In genomic region chr15:100912676-100913266, GRCm38 (mm10) we compare ENCODE assay signal across 20 mouse cellular contexts. TPM values are rescaled to one million over a fixed set of nuclear protein-coding genes. Genes with fewer than 3 reads are reported as not detected.
"Had no signal": no experiment of that assay in that cellular context is flagged by ENCODE, and none has a peak within 500 bp of the region (broad histone marks: within the 10 kb centered on the region; RNA-seq: fewer than 3 reads in every experiment).

No protein-coding gene starts in this region.

- H3K27ac ChIP-seq: layer of hippocampus, adult 2 months; limb, embryonic 12.5 days; liver, embryonic 13.5 days; lung, embryonic 15.5 days; macrophage; midbrain, embryonic 12.5 days; neural tube, embryonic 13.5 days; stomach, embryonic 15.5 days had no signal

- H3K4me3 ChIP-seq: layer of hippocampus, adult 2 months; limb, embryonic 12.5 days; liver, embryonic 13.5 days; lung, embryonic 15.5 days; megakaryocyte, embryonic 14.5 days; midbrain, embryonic 12.5 days; neural tube, embryonic 13.5 days; stomach, embryonic 15.5 days had no signal

- DNase-seq: kidney, postnatal 10 days; kidney, postnatal 4 days; liver; liver, embryonic 13.5 days; liver, postnatal 0 days; lung, postnatal 14 days; retina, postnatal 1 day; right cerebral cortex, postnatal 4 days; spleen, adult 18-20 months; thymus, adult 2 months; thymus, postnatal 25 days had no signal

- ATAC-seq: liver, postnatal 0 days; midbrain, embryonic 16.5 days had no signal

- H3K9ac ChIP-seq: limb, embryonic 12.5 days; liver, embryonic 13.5 days; liver, postnatal 0 days; lung, embryonic 15.5 days; midbrain, embryonic 12.5 days; neural tube, embryonic 13.5 days; stomach, embryonic 15.5 days had no signal

- H3K27me3 ChIP-seq: lung, embryonic 15.5 days; midbrain, embryonic 12.5 days; neural tube, embryonic 13.5 days; stomach, embryonic 15.5 days had no signal

- H3K4me2 ChIP-seq: limb, embryonic 12.5 days; liver, embryonic 13.5 days; lung, embryonic 15.5 days; midbrain, embryonic 12.5 days; neural tube, embryonic 13.5 days; stomach, embryonic 15.5 days had no signal

- H3K9me3 ChIP-seq: lung, embryonic 15.5 days; midbrain, embryonic 12.5 days; neural tube, embryonic 13.5 days; stomach, embryonic 15.5 days had no signal

- H3K4me1 ChIP-seq: stomach, embryonic 15.5 days had no signal

- H3K36me3 ChIP-seq: limb, embryonic 12.5 days; liver, embryonic 13.5 days; lung, embryonic 15.5 days; midbrain, embryonic 12.5 days; neural tube, embryonic 13.5 days; stomach, embryonic 15.5 days had no signal

RNA-seq across cellular contexts. Expression of gene Scn8a, which starts 43.1 kb away (rescaled TPM):
- polyA plus RNA-seq: macrophage had no signal
